ENCODE assay signal across 12 mouse cellular contexts in genomic region chr6:32585211-32585610, GRCm38 (mm10). TPM values are rescaled to one million over a fixed set of nuclear protein-coding genes. Genes with fewer than 3 reads are reported as not detected.
DNase-seq lines count a peak whose midpoint lies in the region; ATAC-seq lines count a peak whose summit lies in the region.
"Had no signal": no experiment of that assay in that cellular context is flagged by ENCODE, and none has a peak within 500 bp of the region (broad histone marks: within the 10 kb centered on the region; RNA-seq: fewer than 3 reads in every experiment).

No protein-coding gene starts in this region.

- H3K36me3 ChIP-seq in heart, embryonic 16.5 days (ENCODE audit: control insufficient read depth, insufficient read depth) = no peaks in the 10 kb centered on the region; the same call in 1 of the 2 replicates
- no peaks in the 10 kb centered on the region for H3K36me3 ChIP-seq in embryonic facial prominence, embryonic 10.5 days (replicated peaks)
- H3K36me3 ChIP-seq in hindbrain, embryonic 10.5 days = no peaks in the 10 kb centered on the region
- no peaks in the 10 kb centered on the region for H3K36me3 ChIP-seq in midbrain, embryonic 13.5 days

- intact Hi-C loops in heart, postnatal 14 days (cut with DNase I) = loop anchor here (5.0 kb wide), 1 partner anchor 188 kb away; no protein-coding TSS in a partner anchor

- ATAC-seq in heart, embryonic 16.5 days (replicated peaks; ENCODE audit: extremely low read depth, insufficient read depth, low FRiP score) = no peak
- ATAC-seq in midbrain, embryonic 13.5 days = no peak

- H3K4me3 ChIP-seq in heart, embryonic 16.5 days (ENCODE audit: low read length) = no peak overlapping the region; the same call in 1 of the 2 replicates
- H3K4me3 ChIP-seq in embryonic facial prominence, embryonic 10.5 days = peak overlapping the region; percentile 30; the same call in 1 of the 2 replicates
- peak overlapping the region; percentile 86; the same call in 1 of the 2 replicates for H3K4me3 ChIP-seq in hindbrain, embryonic 10.5 days
- H3K4me3 ChIP-seq in midbrain, embryonic 13.5 days (replicated peaks) = peak overlapping the region; percentile 65

- no peak for DNase-seq in heart, postnatal 14 days
- no peak for DNase-seq in embryonic facial prominence, embryonic 10.5 days (ENCODE audit: low spot score)
- DNase-seq in hindbrain, embryonic 10.5 days (ENCODE audit: low spot score) = no peak
- DNase-seq in cerebellum, postnatal 36 days = no peak
- no peak for DNase-seq in embryo, embryonic 9.5 days (ENCODE audit: extremely low spot score)
- DNase-seq in left cerebral cortex, adult 9 months (ENCODE audit: low spot score in 2 of 2) = no peak
- DNase-seq: cerebellum, adult 11-12 months; thymus, postnatal 4 days had no signal

- peak overlapping the region; percentile 21; the same call in 1 of the 2 replicates for H3K9ac ChIP-seq in heart, embryonic 16.5 days (ENCODE audit: low read length)
- peak overlapping the region; percentile 52 for H3K9ac ChIP-seq in midbrain, embryonic 13.5 days (replicated peaks)
- H3K9ac ChIP-seq: liver, embryonic 14.5 days had no signal

- H3K27me3 ChIP-seq in heart, embryonic 16.5 days (ENCODE audit: control insufficient read depth, insufficient read depth, low read length) = peaks cover 13% of the 10 kb centered on the region
- peaks cover 76% of the 10 kb centered on the region for H3K27me3 ChIP-seq in embryonic facial prominence, embryonic 10.5 days (replicated peaks; ENCODE audit: low read depth, poor library complexity, severe bottlenecking)
- H3K27me3 ChIP-seq in hindbrain, embryonic 10.5 days (ENCODE audit: insufficient read depth, poor library complexity, severe bottlenecking) = peaks cover 68% of the 10 kb centered on the region
- peaks cover 27% of the 10 kb centered on the region for H3K27me3 ChIP-seq in midbrain, embryonic 13.5 days

- WGBS in heart, embryonic 16.5 days = 39% methylated on average over 3 of the region's 3 CpGs
- whole genome bisulfite sequencing in embryonic facial prominence, embryonic 10.5 days = 40% methylated on average over 3 of the region's 3 CpGs
- WGBS in hindbrain, embryonic 10.5 days = 26% methylated on average over 3 of the region's 3 CpGs
- WGBS in midbrain, embryonic 13.5 days = 39% methylated on average over 3 of the region's 3 CpGs

- no peak overlapping the region for H3K27ac ChIP-seq in heart, embryonic 16.5 days (ENCODE audit: low read length)
- no peak overlapping the region for H3K27ac ChIP-seq in embryonic facial prominence, embryonic 10.5 days (replicated peaks)
- no peak overlapping the region for H3K27ac ChIP-seq in hindbrain, embryonic 10.5 days
- no peak overlapping the region for H3K27ac ChIP-seq in midbrain, embryonic 13.5 days
- H3K27ac ChIP-seq: liver, embryonic 14.5 days had no signal

- H3K9me3 ChIP-seq in heart, embryonic 16.5 days (replicated peaks; ENCODE audit: control insufficient read depth, low read length) = no peaks in the 10 kb centered on the region
- H3K9me3 ChIP-seq in embryonic facial prominence, embryonic 10.5 days = no peaks in the 10 kb centered on the region
- no peaks in the 10 kb centered on the region for H3K9me3 ChIP-seq in hindbrain, embryonic 10.5 days
- H3K9me3 ChIP-seq in midbrain, embryonic 13.5 days = no peaks in the 10 kb centered on the region

- H3K4me1 ChIP-seq in heart, embryonic 16.5 days (ENCODE audit: control insufficient read depth, insufficient read depth, low read length) = peaks cover 14% of the 10 kb centered on the region
- peaks cover 56% of the 10 kb centered on the region for H3K4me1 ChIP-seq in embryonic facial prominence, embryonic 10.5 days
- H3K4me1 ChIP-seq in hindbrain, embryonic 10.5 days (replicated peaks) = peaks cover 64% of the 10 kb centered on the region
- H3K4me1 ChIP-seq in midbrain, embryonic 13.5 days (replicated peaks) = peaks cover 62% of the 10 kb centered on the region

- H3K4me2 ChIP-seq in heart, embryonic 16.5 days (ENCODE audit: low read depth, low read length) = peak overlapping the region; percentile 43
- H3K4me2 ChIP-seq in midbrain, embryonic 13.5 days (replicated peaks) = peak overlapping the region; percentile 83

RNA-seq across cellular contexts. Expression of gene Plxna4, which starts 2.8 kb away (rescaled TPM):
- polyA plus RNA-seq in heart, embryonic 16.5 days (2015; fragmentation: Nextera tagmentation; extraction: Ambion mirVana) = 3.7 and 4.6 TPM in 2 replicates
- total RNA-seq in heart, postnatal 14 days (2021) = 10 to 100 TPM; 14.5 to 16.0 TPM
- polyA plus RNA-seq in embryonic facial prominence, embryonic 10.5 days (2016; fragmentation: Nextera tagmentation; extraction: Ambion mirVana) = 1.7 and 1.9 TPM in 2 replicates
- 2.5 and 3.8 TPM in 2 replicates for polyA plus RNA-seq in hindbrain, embryonic 10.5 days (2016; fragmentation: Nextera tagmentation; extraction: Ambion mirVana)
- 8.4 and 9.5 TPM in 2 replicates for polyA plus RNA-seq in midbrain, embryonic 13.5 days (2015; fragmentation: Nextera tagmentation; extraction: Ambion mirVana)
- total RNA-seq: CH12.LX had no signal
